Mouse (Mus musculus): Measurements from ENCODE around the gene Wdr83.

GRCm38 (mm10) chr8:85090856-85091255, 9.8 kb upstream of the Wdr83 start:
- TF ChIP-seq CTCF (IDR thresholded peaks at IDR 0.05; ENCODE audit: low read depth) = no peak
- no peak for TF ChIP-seq EP300 (optimal IDR thresholded peaks at IDR 0.05)
